Mouse (Mus musculus) forebrain, embryonic 16.5 days (tissue): ENCODE results near the gene Ttll8. TPM values are rescaled to one million over a fixed set of nuclear protein-coding genes. Genes with fewer than 3 reads are reported as not detected.

Source experiments
- ATAC-seq: fragments of 200-750 bp; cut with Nextera tagmentation; 2 replicates; pipeline ENCODE4 v1.8.0; 2017; ENCODE audit warnings: mild to moderate bottlenecking, moderate library complexity
- H3K27ac ChIP-seq: fragments of 300-500 bp; sonication (generic); 2 replicates; pipeline ENCODE4 v1.5.1; 2014; ENCODE audit warnings: low read length, control low read depth
- H3K27me3 ChIP-seq: fragments of 300-500 bp; sonication (generic); replicated peaks from 2 replicates; pipeline ENCODE4 v1.6.1; 2014; ENCODE audit warnings: low read length; ENCODE audit not compliant: control insufficient read depth, insufficient read depth
- H3K36me3 ChIP-seq: fragments of 300-500 bp; sonication (generic); 2 replicates; pipeline ENCODE4 v1.6.1; 2014; ENCODE audit not compliant: control insufficient read depth, insufficient read depth
- H3K4me1 ChIP-seq: fragments of 300-500 bp; sonication (generic); replicated peaks from 2 replicates; pipeline ENCODE4 v1.6.1; 2014; ENCODE audit warnings: low read length; ENCODE audit not compliant: control insufficient read depth, insufficient read depth
- H3K4me2 ChIP-seq: fragments of 300-500 bp; sonication (generic); 2 replicates; pipeline ENCODE4 v1.6.1; 2014; ENCODE audit warnings: mild to moderate bottlenecking, low read length, control low read depth
- H3K4me3 ChIP-seq: fragments of 300-500 bp; sonication (generic); replicated peaks from 2 replicates; pipeline ENCODE4 v1.5.1; 2014; ENCODE audit warnings: mild to moderate bottlenecking, low read length, control low read depth
- H3K9ac ChIP-seq: fragments of 300-500 bp; sonication (generic); replicated peaks from 2 replicates; pipeline ENCODE4 v1.6.1; 2014; ENCODE audit warnings: low read depth, low read length, control low read depth
- H3K9me3 ChIP-seq: fragments of 300-500 bp; sonication (generic); 2 replicates; pipeline ENCODE4 v1.6.1; 2016; ENCODE audit warnings: low read length; ENCODE audit not compliant: control insufficient read depth
- WGBS: fragments of 180-500 bp; shearing (Covaris S2); extraction: QIAGEN DNeasy Blood & Tissue Kit; methylation state at CpG from one replicate; pipeline ENCODE4 v1.1.7; 2014; 5-methylcytosine and 5-hydroxymethylcytosine counted together
- polyA plus RNA-seq: library from polyadenylated mRNA; unstranded; fragments of >200 nt; fragmentation: Nextera tagmentation; extraction: Ambion mirVana; gene quantifications from 2 replicates; pipeline ENCODE4 v1.2.1, GENCODE M21; 2015

The Ttll8 gene
- polyA plus RNA-seq, 1 experiment from 2014 or later: 0.08 TPM

- 87% methylated on average over 2 of the region's 2 CpGs for WGBS
- Histone ChIP-seq H3K4me3 (no peak overlapping the region), H3K27me3 (no peaks in the 10 kb centered on the region), H3K9ac (no peak overlapping the region), H3K9me3 (no peaks in the 10 kb centered on the region), H3K27ac (no peak overlapping the region), H3K36me3 (no peaks in the 10 kb centered on the region), H3K4me1 (peaks cover 23% of the 10 kb centered on the region), H3K4me2 (no peak overlapping the region)
- no peak for ATAC-seq
These were observed 113.1 kb downstream of the Ttll8 start for GRCm38 (mm10) chr15:88841160-88841559.

Other genes with a start within 250 kb of the Ttll8 start
- 27.3 and 27.6 TPM in 2 replicates for gene Brd1, start 220.2 kb downstream of the Ttll8 start, polyA plus RNA-seq
- 23.1 and 23.8 TPM in 2 replicates for gene Zbed4, start 202.8 kb downstream of the Ttll8 start, polyA plus RNA-seq
- gene Alg12, start 135.1 kb downstream of the Ttll8 start, polyA plus RNA-seq: 6.6 and 8.8 TPM in 2 replicates
- 57.3 and 60.4 TPM in 2 replicates for gene Creld2, start 134.8 kb downstream of the Ttll8 start, polyA plus RNA-seq
- 58.2 and 70.7 TPM in 2 replicates for gene Pim3, start 92.2 kb downstream of the Ttll8 start, polyA plus RNA-seq
- gene Mlc1, start 24.6 kb upstream of the Ttll8 start, polyA plus RNA-seq: 33.5 and 36.4 TPM in 2 replicates
- not detected in 2 replicates for gene Mov10l1, start 28.5 kb upstream of the Ttll8 start, polyA plus RNA-seq
- 2.6 and 4.9 TPM in 2 replicates for gene Panx2, start 105.3 kb upstream of the Ttll8 start, polyA plus RNA-seq
- 36.2 and 39.8 TPM in 2 replicates for gene Trabd, start 120.7 kb upstream of the Ttll8 start, polyA plus RNA-seq
- 22.2 and 24.2 TPM in 2 replicates for gene Selenoo, start 134.7 kb upstream of the Ttll8 start, polyA plus RNA-seq
- gene Tubgcp6, start 168.7 kb upstream of the Ttll8 start, polyA plus RNA-seq: 16.8 and 22.1 TPM in 2 replicates
- 39.5 and 46.0 TPM in 2 replicates for gene Hdac10, start 174.3 kb upstream of the Ttll8 start, polyA plus RNA-seq
- gene Mapk12, start 186.3 kb upstream of the Ttll8 start, polyA plus RNA-seq: 4.1 and 5.7 TPM in 2 replicates
- gene Mapk11, start 195.2 kb upstream of the Ttll8 start, polyA plus RNA-seq: 39.1 and 46.8 TPM in 2 replicates
- gene Plxnb2, start 226.4 kb upstream of the Ttll8 start, polyA plus RNA-seq: 112 and 126 TPM in 2 replicates
- gene Dennd6b, start 242.1 kb upstream of the Ttll8 start, polyA plus RNA-seq: 60.7 and 83.2 TPM in 2 replicates